Mouse (Mus musculus): ENCODE results near the gene Spef1.

The Spef1 gene

GRCm38 (mm10) chr2:131142592-131142991 is 44.5 kb downstream of the Spef1 start:
- peak; percentile 50 to 55 for DNase-seq (ENCODE audit: low spot score in 2 of 2)

- DNase-seq (ENCODE audit: low spot score in 2 of 2) = no peak
Observed at GRCm38 (mm10) chr2:131141336-131141986, 45.6 kb downstream of the Spef1 start.

GRCm38 (mm10) chr2:131140533-131140905 is 46.6 kb downstream of the Spef1 start:
- DNase-seq (ENCODE audit: low spot score in 2 of 2) = no peak

GRCm38 (mm10) chr2:131139886-131140532 is 47.1 kb downstream of the Spef1 start:
- no peak for DNase-seq (ENCODE audit: low spot score in 2 of 2)

GRCm38 (mm10) chr2:131139287-131139686 is 47.8 kb downstream of the Spef1 start:
- DNase-seq (ENCODE audit: low spot score in 2 of 2) = no peak

- DNase-seq (ENCODE audit: low spot score in 2 of 2) = no peak
Observed at GRCm38 (mm10) chr2:131138760-131139159, 48.3 kb downstream of the Spef1 start.

- no peak for DNase-seq (ENCODE audit: low spot score in 2 of 2)
Observed at GRCm38 (mm10) chr2:131138296-131138695, 48.8 kb downstream of the Spef1 start.

GRCm38 (mm10) chr2:131135521-131136139 is 51.5 kb downstream of the Spef1 start:
- DNase-seq (ENCODE audit: low spot score in 2 of 2) = no peak

GRCm38 (mm10) chr2:131134826-131135400 is 52.2 kb downstream of the Spef1 start:
- no peak for DNase-seq (ENCODE audit: low spot score in 2 of 2)

- no peak for DNase-seq (ENCODE audit: low spot score in 2 of 2)
Observed at GRCm38 (mm10) chr2:131134381-131134780, 52.7 kb downstream of the Spef1 start.

GRCm38 (mm10) chr2:131132930-131133547 is 54.0 kb downstream of the Spef1 start, which contains the start of gene Gm11037:
Gene Gm11037 (plus strand): TSS chr2:131133497.
- DNase-seq (ENCODE audit: low spot score in 2 of 2) = no peak

GRCm38 (mm10) chr2:131132111-131132888 is 54.8 kb downstream of the Spef1 start:
- no peak for DNase-seq (ENCODE audit: low spot score in 2 of 2)

- DNase-seq (ENCODE audit: low spot score in 2 of 2) = no peak
Observed at GRCm38 (mm10) chr2:131130849-131131248, 56.2 kb downstream of the Spef1 start.

- DNase-seq (ENCODE audit: low spot score in 2 of 2) = no peak
Observed at GRCm38 (mm10) chr2:131129836-131130235, 57.2 kb downstream of the Spef1 start.

GRCm38 (mm10) chr2:131128636-131129157 is 58.4 kb downstream of the Spef1 start:
- no peak for DNase-seq (ENCODE audit: low spot score in 2 of 2)

- peak in 1 of 2 experiments; percentile 41 for DNase-seq (ENCODE audit: low spot score in 2 of 2)
Observed at GRCm38 (mm10) chr2:131128211-131128610, 58.9 kb downstream of the Spef1 start.

GRCm38 (mm10) chr2:131127161-131127730 is 59.8 kb downstream of the Spef1 start, which contains the start of gene Hspa12b:
Gene Hspa12b (plus strand): TSS chr2:131127280.
- DNase-seq (ENCODE audit: low spot score in 2 of 2) = peak in 1 of 2 experiments; percentile 37

- no peak for DNase-seq (ENCODE audit: low spot score in 2 of 2)
Observed at GRCm38 (mm10) chr2:131125964-131126815, 60.9 kb downstream of the Spef1 start.

- DNase-seq (ENCODE audit: low spot score in 2 of 2) = no peak
Observed at GRCm38 (mm10) chr2:131125157-131125963, 61.7 kb downstream of the Spef1 start.
